Mouse (Mus musculus): Measurements from ENCODE around the gene Tmem192. TPM values are rescaled to one million over a fixed set of nuclear protein-coding genes. Genes with fewer than 3 reads are reported as not detected.
"Not testable (repeated sequence)": the region's sequence is repeated elsewhere in the genome, so short reads cannot be mapped to it uniquely, and the experiment has no call there.

The Tmem192 gene
- polyA plus RNA-seq, 1 experiment from 2014 or later, result 26.9 TPM

DNA sequence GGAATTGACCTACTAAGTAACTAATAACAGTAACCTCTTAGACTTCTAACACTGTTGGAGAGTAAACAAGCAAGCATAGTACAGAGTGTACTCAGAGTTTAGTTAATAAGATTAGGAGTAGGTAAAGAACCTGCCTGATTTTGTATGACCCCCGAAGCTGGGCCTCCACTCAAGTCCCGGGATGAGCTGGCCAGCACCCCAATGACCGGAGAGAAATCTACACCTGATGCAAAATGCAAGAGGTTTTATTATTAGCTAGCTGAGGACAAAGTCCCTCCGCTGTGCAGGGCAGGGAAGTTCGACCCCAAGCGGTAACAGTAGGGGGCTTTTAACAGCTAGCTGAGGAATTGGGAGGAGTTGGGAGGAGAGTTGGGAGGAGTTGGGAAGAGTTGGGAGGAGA lies 60.6 kb downstream of the Tmem192 start:
- H3K27me3 ChIP-seq (ENCODE audit: control insufficient read depth, insufficient read depth, low read depth, low read length); H3K4me2 ChIP-seq (ENCODE audit: low read depth, low read length); H3K27ac ChIP-seq (ENCODE audit: low read length); H3K4me1 ChIP-seq (replicated peaks; ENCODE audit: control insufficient read depth, insufficient read depth, low read length); H3K36me3 ChIP-seq (ENCODE audit: control insufficient read depth, insufficient read depth, low read length); H3K4me3 ChIP-seq (ENCODE audit: low read length); H3K9ac ChIP-seq (ENCODE audit: low read length); ATAC-seq (ENCODE audit: low read depth); H3K9me3 ChIP-seq (ENCODE audit: control insufficient read depth, low read length): not testable (repeated sequence)
- WGBS, result 76% methylated on average over 6 of the region's 6 CpGs

DNA sequence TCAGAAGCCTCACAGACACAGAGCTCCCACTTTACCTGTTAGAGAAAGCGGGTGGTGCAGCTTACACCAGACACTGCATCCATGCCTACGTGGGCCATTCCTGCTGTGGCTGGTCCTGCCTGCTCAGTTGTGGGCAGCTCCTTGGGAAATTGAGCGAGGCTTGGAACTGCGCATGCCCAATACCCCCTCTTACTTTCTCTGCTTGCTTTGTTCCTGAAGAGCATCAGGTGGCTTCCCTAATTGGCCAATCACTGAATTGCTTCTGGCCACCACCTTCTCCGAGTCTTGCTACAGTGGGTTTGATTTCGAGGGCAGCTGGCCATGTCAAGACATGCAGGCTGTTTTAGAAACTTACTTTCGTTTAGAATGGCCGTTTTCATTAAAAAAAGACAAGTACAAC lies 71.4 kb downstream of the Tmem192 start, which contains the start of the genes Trim61 and Trim60:
Gene Trim61 (minus strand): TSS at position 101 of the 400 bp plus-strand sequence.
Gene Trim60 (minus strand): TSS at position 162 of the 400 bp plus-strand sequence.
- Histone ChIP-seq H3K9me3 (ENCODE audit: control insufficient read depth, low read length) (no peaks in the 10 kb centered on the region), H3K4me3 (ENCODE audit: low read length) (no peak within 1 kb of the TSS), H3K4me1 (replicated peaks; ENCODE audit: control insufficient read depth, insufficient read depth, low read length) (no peaks in the 10 kb centered on the region), H3K36me3 (ENCODE audit: control insufficient read depth, insufficient read depth, low read length) (no peaks in the 10 kb centered on the region), H3K27ac (ENCODE audit: low read length) (no peak within 1 kb of the TSS), H3K9ac (ENCODE audit: low read length) (no peak within 1 kb of the TSS), H3K27me3 (ENCODE audit: control insufficient read depth, insufficient read depth, low read depth, low read length) (no peaks in the 10 kb centered on the region), H3K4me2 (ENCODE audit: low read depth, low read length) (no peak within 1 kb of the TSS)
- ATAC-seq (ENCODE audit: low read depth), result no peak
- 84% methylated on average over 8 of the region's 8 CpGs for WGBS

Other genes starting within 250 kb of the Tmem192 start
- gene Msmo1, start 213.4 kb upstream of the Tmem192 start, polyA plus RNA-seq (2015; fragmentation: Nextera tagmentation; extraction: Ambion mirVana), result 44.1 and 47.5 TPM in 2 replicates
- 3.9 and 4.2 TPM in 2 replicates for gene Klhl2, start 97.2 kb upstream of the Tmem192 start, polyA plus RNA-seq (2015; fragmentation: Nextera tagmentation; extraction: Ambion mirVana)
- not detected in 2 replicates for gene Trim75, start 40.6 kb downstream of the Tmem192 start, polyA plus RNA-seq (2015; fragmentation: Nextera tagmentation; extraction: Ambion mirVana)
- not detected in 2 replicates for gene Trim61, start 71.3 kb downstream of the Tmem192 start, polyA plus RNA-seq (2015; fragmentation: Nextera tagmentation; extraction: Ambion mirVana)
- gene Trim60, start 71.4 kb downstream of the Tmem192 start, polyA plus RNA-seq (2015; fragmentation: Nextera tagmentation; extraction: Ambion mirVana), result not detected in 2 replicates
- 0.45 and 0.70 TPM in 2 replicates for gene Apela, start 90.2 kb downstream of the Tmem192 start, polyA plus RNA-seq (2015; fragmentation: Nextera tagmentation; extraction: Ambion mirVana)
- gene Gm10663, start 127.8 kb downstream of the Tmem192 start, polyA plus RNA-seq (2015; fragmentation: Nextera tagmentation; extraction: Ambion mirVana), result not detected in 2 replicates
- 2.3 and 3.0 TPM in 2 replicates for gene BC030870, start 182.4 kb downstream of the Tmem192 start, polyA plus RNA-seq (2015; fragmentation: Nextera tagmentation; extraction: Ambion mirVana)

All from lung, embryonic 16.5 days (tissue).